Mouse (Mus musculus) myocyte (in vitro differentiated cells): ENCODE measurements at regions not wholly inside any gene's neighbourhood (a gene's known extent, or its start where the extent isn't known, plus 50 kb on each side); places are given as distances from the start of the nearest gene placed in this dataset.

Experiments used
- E2F4 ChIP-seq: IDR thresholded peaks from one replicate; pipeline ENCODE4 v1.6.1; 2011; ENCODE audit warnings: mild to moderate bottlenecking, control low read depth, moderate library complexity; ENCODE audit not compliant: insufficient read depth
- MAX ChIP-seq: IDR thresholded peaks from one replicate; pipeline ENCODE4 v1.6.1; 2011; ENCODE audit warnings: low read depth, mild to moderate bottlenecking, control low read depth
- MYOD1 ChIP-seq, 3 experiments: IDR thresholded peaks; one replicate each; pipeline ENCODE4 v1.6.1; 2011; ENCODE audit warnings: control low read depth in 2 of 3, low read depth in 2 of 3, mild to moderate bottlenecking in 2 of 3, moderate library complexity in 1 of 3; ENCODE audit not compliant: insufficient read length in 2 of 3, control insufficient read depth in 1 of 3
- POLR2A ChIP-seq: IDR thresholded peaks from one replicate; pipeline ENCODE4 v1.6.1; 2011; ENCODE audit warnings: low read depth, mild to moderate bottlenecking, control low read depth, moderate library complexity; ENCODE audit not compliant: insufficient read length
- POLR2AphosphoS2 ChIP-seq: IDR thresholded peaks from one replicate; pipeline ENCODE4 v1.6.1; 2011; ENCODE audit warnings: low read depth, control low read depth; ENCODE audit not compliant: insufficient read length
- SRF ChIP-seq: IDR thresholded peaks from one replicate; pipeline ENCODE4 v1.6.1; 2011; ENCODE audit warnings: low read depth; ENCODE audit not compliant: control insufficient read depth, insufficient read length
- USF1 ChIP-seq: IDR thresholded peaks from one replicate; pipeline ENCODE4 v1.6.1; 2011; ENCODE audit warnings: low read depth, mild to moderate bottlenecking, control low read depth, moderate library complexity

DNA sequence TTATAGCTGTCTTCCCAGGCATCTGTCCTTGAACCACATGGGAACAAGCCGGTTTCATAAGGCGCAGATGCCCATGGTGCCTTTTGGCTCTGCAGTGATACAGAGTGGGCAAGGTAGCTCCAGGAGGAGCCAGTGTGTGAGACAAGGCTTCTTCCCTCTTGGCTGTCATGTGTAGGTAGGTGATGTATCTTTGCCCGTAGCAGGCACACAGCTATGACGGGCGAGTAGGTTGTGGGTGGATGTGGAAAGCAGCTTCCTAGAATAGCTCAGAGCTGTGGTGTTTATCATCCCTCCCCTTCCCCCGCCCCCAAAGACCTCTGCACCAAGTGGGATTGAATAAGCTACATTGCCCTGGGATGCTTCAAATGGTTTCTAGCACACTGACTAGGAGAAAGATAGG is 56.5 kb upstream of the 1700024P04Rik start:
- TF ChIP-seq USF1, result no peak
- TF ChIP-seq POLR2A, result no peak
- TF ChIP-seq E2F4, result no peak
- no peak for TF ChIP-seq MYOD1 (IDR thresholded peaks at IDR 0.05; ENCODE audit: control insufficient read depth in 1 of 3, insufficient read length in 2 of 3, low read depth in 2 of 3)
- TF ChIP-seq POLR2AphosphoS2, result no peak
- no peak for TF ChIP-seq MAX
- TF ChIP-seq SRF, result no peak
